In the genomic region with DNA sequence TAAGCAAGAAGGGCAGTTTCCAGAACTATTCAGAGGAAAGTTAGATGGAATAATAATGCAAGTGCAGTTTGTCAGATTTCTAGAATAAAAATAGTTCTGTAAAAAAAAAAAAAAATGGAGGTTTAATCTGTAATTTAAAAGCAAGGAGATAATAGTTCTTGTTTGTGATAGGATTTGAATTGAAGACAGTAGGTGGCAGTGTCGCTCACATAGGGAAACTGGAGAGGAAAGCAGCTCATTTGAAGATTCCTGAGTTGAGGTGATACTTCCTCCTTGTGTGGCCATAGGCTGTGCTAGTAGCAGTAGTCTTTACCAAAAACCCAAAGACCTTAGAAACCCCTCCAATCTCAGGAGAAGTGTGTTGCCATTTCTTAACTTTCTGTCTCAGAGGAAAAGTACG, we compare ENCODE assay signal across 7 mouse cellular contexts. TPM values are rescaled to one million over a fixed set of nuclear protein-coding genes. Genes with fewer than 3 reads are reported as not detected.
A peak's percentile ranks its signal among the peaks of the same experiment; 100 is the strongest.
DNase-seq lines count a peak whose midpoint lies in the region.

No protein-coding gene starts in this region.

- peak; percentile 38 for DNase-seq in kidney, adult 9 months
- DNase-seq in kidney, adult 11 months, result no peak
- DNase-seq in CD4-positive helper T cell, adult 2 months (ENCODE audit: low read depth, low spot score), result peak; percentile 52
- DNase-seq in NIH3T3 (ENCODE audit: low read depth), result peak; percentile 74
- DNase-seq in kidney, postnatal 36 days, result peak; percentile 30 to 51
- DNase-seq in urinary bladder, adult 2 months (ENCODE audit: low spot score), result no peak
- no peak for DNase-seq in gastrocnemius, postnatal 14 days

- intact Hi-C loops in gastrocnemius, postnatal 14 days (cut with DNase I; ENCODE audit: low total_unique reads), result no loop called here

RNA-seq across cellular contexts. Expression of gene Specc1l, which starts 43.2 kb away (rescaled TPM):
- polyA plus RNA-seq in urinary bladder, adult 2 months (2012; rRNA removed), result 23.5 and 33.1 TPM in 2 replicates
- total RNA-seq in gastrocnemius, postnatal 14 days (2021), result 10 to 100 TPM; 33.5 TPM

Comparison
In these comparisons a context has a peak if more than half of its experiments do, and no peak if none do; other contexts are left out.
1. DNase-seq: peak in kidney, adult 9 months (single experiment), CD4-positive helper T cell, adult 2 months (single experiment), NIH3T3 (single experiment) and kidney, postnatal 36 days (2 of 2); none in kidney, adult 11 months (single experiment), urinary bladder, adult 2 months (single experiment) and gastrocnemius, postnatal 14 days (single experiment).